Mouse (Mus musculus): ENCODE measurements around the gene Polg. TPM values are rescaled to one million over a fixed set of nuclear protein-coding genes. Genes with fewer than 3 reads are reported as not detected.

The Polg gene
- total RNA-seq, 2 experiments from 2014 or later: 58.9 to 60.7 TPM

Small RNAs within 50 kb of the gene (microRNA-seq; reads per million reads assigned to microRNA genes)
- gene Mir9-3 (ENCODE audit: borderline number of aligned reads in 2 of 2): 0 to 1.4 reads per million in 2 experiments

Other genes starting within 250 kb of the Polg start
- 10 to 100 TPM; 29.7 to 37.5 TPM for gene Abhd2, start 193.2 kb downstream of the Polg start, total RNA-seq (2021)
- not detected for gene Rlbp1, start 79.3 kb downstream of the Polg start, total RNA-seq (2021)
- gene Fanci, start 74.4 kb downstream of the Polg start, total RNA-seq (2021): under 1 TPM; 0.16 to 0.53 TPM
- not detected for gene Rhcg, start 151.3 kb upstream of the Polg start, total RNA-seq (2021)
- gene Ticrr, start 193.8 kb upstream of the Polg start, total RNA-seq (2021): under 1 TPM; 0.11 to 0.19 TPM
- 1 to 10 TPM; 1.4 to 2.0 TPM for gene Kif7, start 249.4 kb upstream of the Polg start, total RNA-seq (2021)